Mouse (Mus musculus) forebrain, embryonic 15.5 days (tissue): ENCODE measurements around the gene Setd1b. TPM values are rescaled to one million over a fixed set of nuclear protein-coding genes. Genes with fewer than 3 reads are reported as not detected.

Source experiments
- ATAC-seq: fragments of 200-750 bp; cut with Nextera tagmentation; replicated peaks from 2 replicates; pipeline ENCODE4 v1.8.0; 2017; ENCODE audit warnings: mild to moderate bottlenecking, moderate TSS enrichment, moderate library complexity
- H3K27ac ChIP-seq: fragments of 300-500 bp; sonication (generic); replicated peaks from 2 replicates; pipeline ENCODE4 v1.5.1; 2015; ENCODE audit warnings: mild to moderate bottlenecking, inconsistent platforms
- H3K27me3 ChIP-seq: fragments of 300-500 bp; sonication (generic); 2 replicates; pipeline ENCODE4 v1.6.1; 2015; ENCODE audit warnings: inconsistent platforms
- H3K36me3 ChIP-seq: fragments of 300-500 bp; sonication (generic); 2 replicates; pipeline ENCODE4 v1.6.1; 2015; ENCODE audit warnings: mild to moderate bottlenecking, inconsistent platforms
- H3K4me1 ChIP-seq: fragments of 300-500 bp; sonication (generic); 2 replicates; pipeline ENCODE4 v1.6.1; 2015; ENCODE audit warnings: inconsistent platforms
- H3K4me2 ChIP-seq: fragments of 300-500 bp; sonication (generic); replicated peaks from 2 replicates; pipeline ENCODE4 v1.6.1; 2015; ENCODE audit warnings: mild to moderate bottlenecking, inconsistent platforms
- H3K4me3 ChIP-seq: fragments of 300-500 bp; sonication (generic); 2 replicates; pipeline ENCODE4 v1.5.1; 2015; ENCODE audit warnings: mild to moderate bottlenecking, inconsistent platforms
- H3K9ac ChIP-seq: fragments of 300-500 bp; sonication (generic); replicated peaks from 2 replicates; pipeline ENCODE4 v1.6.1; 2015; ENCODE audit warnings: mild to moderate bottlenecking, inconsistent platforms
- H3K9me3 ChIP-seq: fragments of 300-500 bp; sonication (generic); 2 replicates; pipeline ENCODE4 v1.6.1; 2016; ENCODE audit warnings: inconsistent platforms
- WGBS: fragments of 180-500 bp; shearing (Covaris S2); methylation state at CpG from one replicate; pipeline ENCODE4 v1.1.7; 2015; ENCODE audit warnings: mixed read lengths; 5-methylcytosine and 5-hydroxymethylcytosine counted together
- polyA plus RNA-seq: library from polyadenylated mRNA; unstranded; fragments of >200 nt; fragmentation: Nextera tagmentation; extraction: Ambion mirVana; gene quantifications from 2 replicates; pipeline ENCODE4 v1.2.1, GENCODE M21; 2015

Setd1b gene
- polyA plus RNA-seq, 1 experiment from 2014 or later: 13.7 TPM

DNA sequence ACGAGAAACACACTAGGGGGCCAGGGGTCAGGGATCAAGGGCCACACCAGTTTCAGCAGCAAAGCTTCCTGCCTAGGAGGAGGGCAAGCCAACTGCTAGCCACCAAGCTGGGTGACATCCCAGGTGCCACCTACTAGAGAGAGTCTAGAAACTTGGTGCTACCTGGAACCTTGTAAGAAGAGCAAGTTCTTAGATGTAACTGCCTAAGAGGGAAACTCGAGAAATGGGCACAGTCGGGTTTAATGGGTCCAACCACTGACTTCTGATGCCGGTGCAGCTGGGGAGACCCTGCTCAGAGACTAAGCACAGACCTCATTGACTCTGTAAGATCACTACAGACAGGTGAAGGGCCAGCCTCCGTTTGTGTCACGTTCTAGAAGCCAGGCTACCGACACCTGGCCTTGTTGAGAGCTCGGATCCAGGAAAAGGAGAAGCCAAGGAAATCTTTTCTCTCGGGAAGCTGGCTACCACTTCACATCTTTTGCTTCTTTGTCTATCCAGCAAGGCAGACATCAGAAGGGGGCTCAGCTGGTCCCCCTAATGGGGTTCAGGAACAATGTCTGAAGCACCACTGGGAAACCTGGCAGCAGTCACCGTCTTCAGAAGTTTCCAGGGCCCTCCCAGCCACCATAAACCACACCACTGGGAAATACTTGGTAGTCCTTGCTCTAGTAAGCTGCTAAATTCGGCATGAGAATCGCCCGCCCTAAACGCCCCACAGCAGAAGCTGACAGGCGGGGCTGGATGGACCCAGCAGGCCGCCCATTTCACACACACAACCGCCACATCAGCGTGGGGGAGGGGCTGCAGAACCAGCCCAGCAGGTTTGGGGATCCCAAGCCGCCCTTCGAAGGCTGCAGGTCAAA lies 4.7 kb upstream of the Setd1b start:
- Histone ChIP-seq H3K4me1 (peaks cover 57% of the 10 kb centered on the region), H3K4me3 (peak overlapping the region; percentile 94), H3K4me2 (peak overlapping the region; percentile 98), H3K27ac (peak overlapping the region; percentile 100), H3K9me3 (no peaks in the 10 kb centered on the region), H3K9ac (peak overlapping the region; percentile 99), H3K36me3 (peaks cover 4% of the 10 kb centered on the region; the same call in 1 of the 2 replicates), H3K27me3 (no peaks in the 10 kb centered on the region)
- 1% methylated on average over 20 of the region's 20 CpGs for WGBS
- no peak for ATAC-seq

DNA sequence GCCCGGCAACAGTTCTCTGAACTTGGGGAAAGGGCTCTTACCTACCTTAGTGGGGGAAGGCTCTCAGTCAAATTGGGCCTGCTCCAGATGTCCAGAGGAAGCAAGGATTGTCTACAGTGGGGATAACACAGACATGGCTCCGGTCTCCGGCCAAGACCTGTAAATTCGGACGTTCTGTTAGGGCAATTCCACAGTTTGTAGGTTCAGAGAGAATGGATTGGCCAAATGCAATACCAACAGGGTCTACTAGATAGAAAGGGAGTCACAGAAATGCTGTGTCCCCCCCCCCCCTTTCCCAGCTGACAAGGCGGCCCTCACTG lies 4.1 kb upstream of the Setd1b start:
- Histone ChIP-seq H3K4me1 (peaks cover 51% of the 10 kb centered on the region), H3K27ac (peak overlapping the region; percentile 100), H3K9ac (peak overlapping the region; percentile 99), H3K4me2 (peak overlapping the region; percentile 98), H3K4me3 (peak overlapping the region; percentile 94), H3K9me3 (no peaks in the 10 kb centered on the region), H3K27me3 (no peaks in the 10 kb centered on the region), H3K36me3 (peaks cover 4% of the 10 kb centered on the region; the same call in 1 of the 2 replicates)
- ATAC-seq: no peak
- WGBS: 2% methylated on average over 6 of the region's 6 CpGs

DNA sequence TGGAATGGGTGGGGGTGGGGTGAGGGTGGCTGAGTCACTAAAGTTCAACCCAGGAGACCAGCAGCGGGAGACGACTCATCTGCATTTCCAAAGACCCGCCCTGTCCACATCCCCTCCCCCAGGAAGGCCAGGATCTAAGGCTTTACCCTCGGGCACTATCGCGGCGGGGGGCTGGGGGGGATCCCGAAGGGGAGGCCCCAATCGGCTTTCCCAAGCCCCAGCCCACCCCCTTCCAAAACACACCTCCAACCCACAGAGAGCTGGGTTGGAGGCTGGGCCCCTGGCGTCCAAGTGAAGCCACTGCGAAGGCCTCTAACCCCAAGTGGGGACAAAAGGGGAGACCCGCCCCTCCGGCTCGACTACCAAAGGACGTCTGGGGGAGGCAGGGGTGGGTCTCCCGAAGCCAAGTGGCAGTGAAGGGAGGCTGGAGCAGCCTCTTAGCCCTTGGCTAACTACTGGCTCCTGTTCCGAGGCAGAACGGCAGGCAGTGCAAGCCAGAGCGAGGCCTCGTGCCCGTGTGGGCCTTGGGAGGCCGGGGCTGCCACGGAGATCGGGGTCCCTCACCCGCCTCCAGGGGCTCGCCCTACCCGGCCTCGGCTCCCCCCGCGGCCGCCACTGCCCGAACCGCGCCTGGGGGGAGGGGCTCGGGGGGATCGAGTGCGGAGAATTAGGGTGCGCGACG lies 3.6 kb upstream of the Setd1b start:
- H3K4me2 ChIP-seq: peak overlapping the region; percentile 98
- peaks cover 46% of the 10 kb centered on the region for H3K4me1 ChIP-seq
- WGBS: under 1% methylated on average over 31 of the region's 40 CpGs
- H3K9ac ChIP-seq: peak overlapping the region; percentile 99
- H3K9me3 ChIP-seq: no peaks in the 10 kb centered on the region
- peak; percentile 6; the same call in 1 of the 2 replicates for ATAC-seq
- peak overlapping the region; percentile 100 for H3K27ac ChIP-seq
- peaks cover 4% of the 10 kb centered on the region; the same call in 1 of the 2 replicates for H3K36me3 ChIP-seq
- H3K4me3 ChIP-seq: peak overlapping the region; percentile 94
- H3K27me3 ChIP-seq: no peaks in the 10 kb centered on the region

DNA sequence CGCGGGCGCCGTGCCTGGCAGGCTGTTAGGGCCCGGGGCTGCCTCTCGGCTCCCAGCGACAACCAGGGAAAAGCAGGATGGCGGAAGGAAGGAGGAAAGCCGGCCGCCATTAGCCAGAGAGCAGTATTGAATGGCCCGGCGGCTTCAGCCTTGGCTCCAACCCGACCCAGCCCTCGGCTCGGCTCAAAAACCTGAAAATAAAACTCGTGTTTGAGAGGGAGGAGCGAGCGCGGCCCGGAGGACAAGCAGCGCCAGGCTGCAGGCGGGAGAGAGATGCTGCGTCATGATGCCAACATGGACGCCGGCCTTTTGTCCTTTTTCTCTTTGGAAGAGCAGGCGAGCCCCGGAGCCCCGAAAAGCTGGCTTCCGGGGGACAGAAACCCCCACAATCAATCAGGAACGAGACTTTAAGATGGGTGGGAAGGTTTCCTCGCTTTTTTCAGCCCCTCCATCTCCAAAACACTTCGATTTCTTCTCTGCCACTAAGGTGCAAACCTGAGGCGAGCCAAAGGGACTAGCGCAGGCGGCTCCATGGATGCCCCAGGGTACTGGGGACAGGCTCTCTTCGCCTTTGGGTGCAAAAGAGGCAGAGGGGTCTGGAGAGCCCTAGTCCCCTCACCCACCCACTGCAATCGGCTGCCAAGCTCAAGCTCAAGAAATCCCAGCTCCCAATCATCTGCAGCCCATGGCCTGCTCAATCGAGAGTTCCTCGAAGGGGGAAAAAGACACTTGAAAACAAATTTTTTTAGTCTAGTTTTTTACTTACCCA lies 2.9 kb upstream of the Setd1b start:
- H3K27me3 ChIP-seq: no peaks in the 10 kb centered on the region
- no peaks in the 10 kb centered on the region for H3K9me3 ChIP-seq
- peaks cover 44% of the 10 kb centered on the region for H3K4me1 ChIP-seq
- peak overlapping the region; percentile 99 for H3K9ac ChIP-seq
- peak overlapping the region; percentile 94 for H3K4me3 ChIP-seq
- no peak for ATAC-seq
- peak overlapping the region; percentile 100 for H3K27ac ChIP-seq
- H3K36me3 ChIP-seq: peaks cover 4% of the 10 kb centered on the region; the same call in 1 of the 2 replicates
- WGBS: under 1% methylated on average over 39 of the region's 39 CpGs
- peak overlapping the region; percentile 98 for H3K4me2 ChIP-seq

- under 1% methylated on average over 28 of the region's 28 CpGs for WGBS
- H3K4me2 ChIP-seq: peak overlapping the region; percentile 98
- H3K27ac ChIP-seq: peak overlapping the region; percentile 100
- ATAC-seq: no peak
- H3K36me3 ChIP-seq: peaks cover 2% of the 10 kb centered on the region; the same call in 1 of the 2 replicates
- H3K9me3 ChIP-seq: no peaks in the 10 kb centered on the region
- H3K9ac ChIP-seq: peak overlapping the region; percentile 99
- H3K4me3 ChIP-seq: peak overlapping the region; percentile 94
- H3K27me3 ChIP-seq: no peaks in the 10 kb centered on the region
- H3K4me1 ChIP-seq: peaks cover 44% of the 10 kb centered on the region
Observed at GRCm38 (mm10) chr5:123139722-123140627, 2.0 kb upstream of the Setd1b start.

DNA sequence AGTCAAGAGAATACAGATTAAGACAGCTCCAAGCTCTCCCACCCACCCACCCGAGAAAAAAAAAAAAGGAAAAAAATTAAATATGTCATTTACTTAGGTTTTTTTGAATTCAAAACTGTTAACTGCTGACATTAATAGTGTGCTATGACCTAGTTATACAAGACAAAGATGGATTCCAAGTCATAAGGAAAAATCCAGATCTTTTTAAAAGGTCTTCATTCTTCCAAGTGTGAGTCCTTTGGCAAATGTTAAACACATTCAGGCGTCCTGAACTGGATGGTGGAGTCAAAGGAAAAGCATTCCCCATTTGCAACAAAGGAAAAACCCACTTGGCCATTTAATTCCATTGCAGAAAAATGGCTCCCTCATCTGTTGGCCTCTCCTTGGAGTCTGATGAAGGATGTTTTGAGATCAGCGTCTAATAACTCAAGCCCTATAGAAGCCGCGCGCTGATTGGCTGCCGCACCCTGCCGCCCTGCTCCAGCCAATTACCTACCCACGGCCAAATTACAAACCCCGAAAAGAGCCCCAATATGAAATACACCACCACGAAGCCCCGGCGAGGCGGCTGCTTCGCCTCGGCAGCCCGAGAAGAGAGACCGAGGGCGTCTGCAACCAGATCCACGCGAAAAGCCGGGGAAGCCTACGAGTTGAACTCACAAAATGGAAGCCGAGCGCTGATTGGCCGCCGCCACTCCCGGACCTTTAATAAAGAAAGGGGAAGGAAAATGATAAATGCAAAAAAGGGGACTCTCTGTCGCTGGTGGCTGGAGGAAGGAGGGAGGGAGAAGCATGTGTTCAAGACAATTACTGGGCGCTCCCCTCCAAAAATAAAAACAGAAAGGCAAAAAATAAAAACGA lies 1.1 kb upstream of the Setd1b start:
- Histone ChIP-seq H3K27me3 (no peaks in the 10 kb centered on the region), H3K9me3 (no peaks in the 10 kb centered on the region), H3K36me3 (no peaks in the 10 kb centered on the region), H3K27ac (peak overlapping the region; percentile 100), H3K4me2 (peak overlapping the region; percentile 98), H3K9ac (peak overlapping the region; percentile 99), H3K4me1 (peaks cover 44% of the 10 kb centered on the region), H3K4me3 (peak overlapping the region; percentile 94)
- ATAC-seq: peak; percentile 78
- under 1% methylated on average over 31 of the region's 31 CpGs for WGBS

DNA sequence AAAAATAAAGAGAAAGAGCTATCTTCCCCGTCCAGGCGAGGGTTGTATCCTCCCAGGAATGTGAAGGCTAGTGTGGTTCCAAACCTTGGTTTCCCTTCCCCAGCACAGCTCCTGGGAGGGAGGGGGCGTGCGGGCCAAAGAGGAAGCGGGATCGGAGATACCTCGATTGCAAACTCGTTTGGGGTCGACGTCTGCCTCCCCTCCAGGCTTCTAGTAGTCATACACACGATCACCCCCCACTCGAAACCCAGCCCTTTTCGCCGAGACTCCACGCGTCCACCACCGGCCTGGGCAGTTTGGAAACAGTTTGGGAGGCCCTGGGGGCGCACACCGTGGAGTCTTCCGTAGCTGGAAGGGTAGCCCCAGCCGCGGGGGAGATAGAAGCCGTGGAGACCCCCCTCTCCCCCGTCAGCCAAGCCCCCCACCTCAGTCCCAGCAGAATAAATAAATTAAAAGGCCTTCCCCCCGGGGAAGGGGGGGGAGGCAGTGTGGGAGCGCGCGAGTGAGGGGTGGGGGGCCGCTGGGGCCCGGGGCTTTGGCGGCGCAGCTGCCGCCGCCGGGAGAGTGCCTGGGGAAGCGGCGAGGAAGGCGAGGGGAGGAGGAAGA lies 335 bp upstream of the Setd1b start:
- ATAC-seq: peak; percentile 21
- Histone ChIP-seq H3K27me3 (no peaks in the 10 kb centered on the region), H3K9me3 (no peaks in the 10 kb centered on the region), H3K27ac (peak overlapping the region; percentile 100), H3K9ac (peak overlapping the region; percentile 99), H3K36me3 (0 out of 2 replicates have a peak, but pooled peaks cover 3% of the 10 kb centered on the region), H3K4me3 (peak overlapping the region; percentile 94), H3K4me2 (peak overlapping the region; percentile 98), H3K4me1 (peaks cover 44% of the 10 kb centered on the region)
- WGBS: under 1% methylated on average over 38 of the region's 38 CpGs

GRCm38 (mm10) chr5:123143251-123143970 lies 1.4 kb downstream of the Setd1b start:
- H3K4me1 ChIP-seq: peaks cover 38% of the 10 kb centered on the region
- H3K36me3 ChIP-seq: peaks cover 20% of the 10 kb centered on the region
- no peaks in the 10 kb centered on the region for H3K9me3 ChIP-seq
- peak overlapping the region; percentile 94 for H3K4me3 ChIP-seq
- no peaks in the 10 kb centered on the region for H3K27me3 ChIP-seq
- H3K9ac ChIP-seq: peak overlapping the region; percentile 99
- no peak for ATAC-seq
- peak overlapping the region; percentile 100 for H3K27ac ChIP-seq
- WGBS: 0% methylated on average over 24 of the region's 24 CpGs
- H3K4me2 ChIP-seq: peak overlapping the region; percentile 98

DNA sequence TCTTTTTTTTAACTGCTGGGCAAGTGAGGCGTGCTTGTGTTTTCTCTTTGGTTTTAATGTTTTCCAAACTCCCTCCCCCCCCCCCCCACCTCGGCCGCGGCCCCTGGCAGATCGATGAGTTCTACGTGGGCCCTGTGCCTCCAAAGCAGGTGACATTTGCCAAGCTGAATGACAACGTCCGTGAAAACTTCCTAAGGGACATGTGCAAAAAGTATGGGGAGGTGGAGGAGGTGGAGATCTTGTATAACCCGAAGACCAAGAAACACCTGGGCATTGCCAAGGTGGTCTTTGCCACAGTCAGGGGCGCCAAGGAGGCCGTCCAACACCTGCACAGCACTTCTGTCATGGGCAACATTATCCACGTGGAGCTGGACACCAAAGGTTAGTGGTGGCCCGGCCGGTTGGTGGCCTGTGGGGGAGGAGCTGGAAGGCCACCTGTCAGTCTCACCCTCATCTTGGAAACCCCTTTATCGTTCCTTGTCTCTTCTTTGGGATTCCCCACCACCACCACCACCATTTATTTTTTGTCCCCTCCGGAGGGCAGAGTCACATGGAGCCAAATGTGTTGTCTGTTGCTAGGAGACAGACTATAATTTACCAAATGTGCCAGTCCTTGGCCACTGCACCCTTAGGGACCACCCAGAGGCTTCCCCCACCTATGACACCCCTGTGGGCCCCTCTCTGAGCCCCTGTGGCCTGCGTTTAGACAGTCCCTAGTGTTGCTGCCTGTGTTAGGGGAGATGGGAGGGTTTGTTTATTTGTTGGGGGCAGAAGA lies 2.2 kb downstream of the Setd1b start:
- peak overlapping the region; percentile 99 for H3K9ac ChIP-seq
- H3K27me3 ChIP-seq: no peaks in the 10 kb centered on the region
- peak overlapping the region; percentile 100 for H3K27ac ChIP-seq
- WGBS: under 1% methylated on average over 17 of the region's 17 CpGs
- no peaks in the 10 kb centered on the region for H3K9me3 ChIP-seq
- peak overlapping the region; percentile 98 for H3K4me2 ChIP-seq
- peak overlapping the region; percentile 94 for H3K4me3 ChIP-seq
- H3K36me3 ChIP-seq: peaks cover 26% of the 10 kb centered on the region
- no peak for ATAC-seq
- peaks cover 45% of the 10 kb centered on the region for H3K4me1 ChIP-seq
